In genomic region chr3:53465330-53465729, GRCm38 (mm10) we compare ENCODE assay signal across 8 mouse cellular contexts. TPM values are rescaled to one million over a fixed set of nuclear protein-coding genes. Genes with fewer than 3 reads are reported as not detected.
DNase-seq lines count a peak whose midpoint lies in the region; ATAC-seq and TF ChIP-seq lines count a peak whose summit lies in the region.

No protein-coding gene starts in this region.

- ATAC-seq in heart, embryonic 14.5 days (ENCODE audit: insufficient number of reproducible peaks, insufficient read depth, low FRiP score, low read depth): no peak
- no peak for ATAC-seq in G1E (ENCODE audit: extremely low read depth, insufficient number of reproducible peaks, low FRiP score, poor library complexity, severe bottlenecking)
- ATAC-seq in forebrain, postnatal 0 days: no peak

- H3K36me3 ChIP-seq in heart, embryonic 14.5 days (ENCODE audit: control insufficient read depth, insufficient read depth, low read length): peaks cover 30% of the 10 kb centered on the region
- H3K36me3 ChIP-seq in G1E (replicated peaks) (peaks cover 52% of the 10 kb centered on the region), macrophage (ENCODE audit: inconsistent target) (peaks cover 3% of the 10 kb centered on the region; the same call in 1 of the 2 replicates)
- peaks cover 9% of the 10 kb centered on the region; the same call in 1 of the 2 replicates for H3K36me3 ChIP-seq in forebrain, postnatal 0 days (ENCODE audit: insufficient read depth)

- H3K27me3 ChIP-seq in heart, embryonic 14.5 days (ENCODE audit: control insufficient read depth, insufficient read depth, low read length): no peaks in the 10 kb centered on the region
- no peaks in the 10 kb centered on the region for H3K27me3 ChIP-seq in G1E (ENCODE audit: insufficient read depth, low read length)
- H3K27me3 ChIP-seq in forebrain, postnatal 0 days (ENCODE audit: insufficient read depth, low read length): no peaks in the 10 kb centered on the region

- H3K4me2 ChIP-seq in heart, embryonic 14.5 days (ENCODE audit: low read length): peak overlapping the region; percentile 95
- H3K4me2 ChIP-seq in forebrain, postnatal 0 days (ENCODE audit: low read depth): peak overlapping the region; percentile 64

- H3K9ac ChIP-seq in heart, embryonic 14.5 days (ENCODE audit: low read length): peak overlapping the region; percentile 60; the same call in 1 of the 2 replicates
- H3K9ac ChIP-seq in forebrain, postnatal 0 days: no peak overlapping the region

- H3K4me3 ChIP-seq in heart, embryonic 14.5 days (ENCODE audit: control insufficient read depth in 1 of 2, insufficient read depth in 1 of 2, low read depth in 1 of 2, low read length in 2 of 2): peak overlapping the region in 1 of 2 experiments; percentile 80; a peak in 2 of 4 replicates
- peak overlapping the region; percentile 87; the same call in 1 of the 2 replicates for H3K4me3 ChIP-seq in G1E (ENCODE audit: low read depth, low read length)
- peak overlapping the region; percentile 71 for H3K4me3 ChIP-seq in forebrain, postnatal 0 days (ENCODE audit: low read depth, low read length)
- H3K4me3 ChIP-seq in macrophage (ENCODE audit: inconsistent target): peak overlapping the region; percentile 93

- H3K4me1 ChIP-seq in heart, embryonic 14.5 days (ENCODE audit: control insufficient read depth in 2 of 2, insufficient read depth in 2 of 2, low read length in 2 of 2): peaks cover 2 to 35% of the 10 kb centered on the region in 2 experiments
- peaks cover 33% of the 10 kb centered on the region for H3K4me1 ChIP-seq in G1E (ENCODE audit: insufficient read depth, low read depth, low read length)
- H3K4me1 ChIP-seq in forebrain, postnatal 0 days (ENCODE audit: insufficient read depth): peaks cover 14% of the 10 kb centered on the region; the same call in 1 of the 2 replicates

- peaks cover 91% of the 10 kb centered on the region for H3K79me2 ChIP-seq in macrophage (ENCODE audit: inconsistent target)

- WGBS in heart, embryonic 14.5 days: 29% methylated on average over 6 of the region's 6 CpGs
- WGBS in forebrain, postnatal 0 days: 41% methylated on average over 6 of the region's 6 CpGs
- WGBS in macrophage (ENCODE audit: missing documents): 48% methylated on average over 6 of the region's 6 CpGs

- no peak for TF ChIP-seq CTCF in G1E (IDR thresholded peaks at IDR 0.05; ENCODE audit: low read depth, low read length)
- TF ChIP-seq CTCF in forebrain, postnatal 0 days (IDR thresholded peaks at IDR 0.05; ENCODE audit: low read depth): no peak

- no peak overlapping the region for H3K27ac ChIP-seq in heart, embryonic 14.5 days (replicated peaks in 1 of 2; ENCODE audit: control insufficient read depth in 1 of 2, insufficient read depth in 1 of 2, low read depth in 2 of 2, low read length in 2 of 2)
- no peak overlapping the region for H3K27ac ChIP-seq in forebrain, postnatal 0 days (ENCODE audit: low read depth, low read length)
- no peak overlapping the region for H3K27ac ChIP-seq in macrophage

- DNase-seq in heart, adult 11 months: no peak
- no peak for DNase-seq in G1E (ENCODE audit: low spot score)
- no peak for DNase-seq in forebrain, postnatal 0 days
- DNase-seq in embryo, embryonic 10.5 days (ENCODE audit: low spot score): no peak
- no peak for DNase-seq in B cell, adult 2 months
- DNase-seq in kidney, adult 9 months: no peak

- H3K9me3 ChIP-seq in heart, embryonic 14.5 days (ENCODE audit: control insufficient read depth, low read length): no peaks in the 10 kb centered on the region
- H3K9me3 ChIP-seq in G1E (replicated peaks): no peaks in the 10 kb centered on the region
- no peaks in the 10 kb centered on the region for H3K9me3 ChIP-seq in forebrain, postnatal 0 days (ENCODE audit: low read length)

RNA-seq across cellular contexts. Expression of gene Proser1, which starts 1.9 kb away (rescaled TPM):
- polyA plus RNA-seq in heart, embryonic 14.5 days (2014; fragmentation: Nextera tagmentation; extraction: Ambion mirVana): 11.4 and 13.3 TPM in 2 replicates
- total RNA-seq in G1E (2014; fragmentation: Nextera tagmentation) (48.3 and 58.6 TPM in 2 replicates), G1E (2017) (4.2 and 5.6 TPM in 2 replicates)
- polyA plus RNA-seq in G1E (2012) (46.9 and 60.8 TPM in 2 replicates), macrophage (2018) (11.8 to 14.9 TPM (median 13.2 TPM) in 3 replicates)
- total RNA-seq in forebrain, postnatal 0 days (2014; rRNA removed): 7.4 and 9.2 TPM in 2 replicates
- polyA plus RNA-seq in forebrain, postnatal 0 days (2015; fragmentation: Nextera tagmentation; extraction: Ambion mirVana): 8.0 and 12.1 TPM in 2 replicates
- 10 to 100 TPM; 24.8 to 92.4 (median 60.3) TPM for total RNA-seq in macrophage (2018; cell fraction: chromatin; rRNA removed)
- total RNA-seq in macrophage (2018; cell fraction: cytosol; rRNA removed): 10 to 100 TPM in 24 of 26 experiments, 1 to 10 TPM in 2; 7.3 to 20.5 (median 15.7) TPM
- 10 to 100 TPM; 15.1 to 76.5 (median 42.7) TPM for total RNA-seq in macrophage (2018; cell fraction: nucleus; rRNA removed)

RNA-seq across cellular contexts. Expression of gene Nhlrc3, which starts 2.2 kb away (rescaled TPM):
- polyA plus RNA-seq in heart, embryonic 14.5 days (2014; fragmentation: Nextera tagmentation; extraction: Ambion mirVana): 7.0 and 7.7 TPM in 2 replicates
- total RNA-seq in G1E (2014; fragmentation: Nextera tagmentation): 20.9 and 21.6 TPM in 2 replicates
- total RNA-seq in G1E (2017): 19.3 and 20.6 TPM in 2 replicates
- polyA plus RNA-seq in G1E (2012): 3.1 and 3.4 TPM in 2 replicates
- total RNA-seq in forebrain, postnatal 0 days (2014; rRNA removed): 13.8 and 14.7 TPM in 2 replicates
- polyA plus RNA-seq in forebrain, postnatal 0 days (2015; fragmentation: Nextera tagmentation; extraction: Ambion mirVana): 5.5 and 7.0 TPM in 2 replicates
- total RNA-seq in macrophage (2018; cell fraction: chromatin; rRNA removed): 100 to 1,000 TPM in 3 of 26 experiments, 10 to 100 TPM in 23; 37.2 to 137 (median 79.9) TPM
- 10 to 100 TPM; 20.5 to 64.6 (median 42.2) TPM for total RNA-seq in macrophage (2018; cell fraction: cytosol; rRNA removed)
- total RNA-seq in macrophage (2018; cell fraction: nucleus; rRNA removed): 100 to 1,000 TPM in 11 of 26 experiments, 10 to 100 TPM in 15; 34.4 to 166 (median 96.6) TPM
- 42.1 to 47.5 TPM (median 45.1 TPM) in 3 replicates for polyA plus RNA-seq in macrophage (2018)

RNA-seq across cellular contexts. Expression of gene Stoml3, which starts 23.1 kb away (rescaled TPM):
- polyA plus RNA-seq in heart, embryonic 14.5 days (2014; fragmentation: Nextera tagmentation; extraction: Ambion mirVana): 0.11 TPM in 1 of 2 replicates, not detected in the other
- not detected in 2 replicates for total RNA-seq in G1E (2014; fragmentation: Nextera tagmentation)
- total RNA-seq in G1E (2017): 0.44 TPM in 1 of 2 replicates, not detected in the other
- polyA plus RNA-seq in G1E (2012): not detected in 2 replicates
- 0.19 TPM in 1 of 2 replicates, not detected in the other for total RNA-seq in forebrain, postnatal 0 days (2014; rRNA removed)
- polyA plus RNA-seq in forebrain, postnatal 0 days (2015; fragmentation: Nextera tagmentation; extraction: Ambion mirVana): 0.19 and 0.20 TPM in 2 replicates
- not detected for total RNA-seq in macrophage (2018; cell fraction: chromatin; rRNA removed)
- total RNA-seq in macrophage (2018; cell fraction: cytosol; rRNA removed): not detected
- total RNA-seq in macrophage (2018; cell fraction: nucleus; rRNA removed): not detected
- polyA plus RNA-seq in macrophage (2018): not detected in 3 replicates
